Mouse (Mus musculus) CD4-positive, CD25-positive, alpha-beta regulatory T cell, adult 4 months (primary cell): ENCODE data around the gene Klkb1. TPM values are rescaled to one million over a fixed set of nuclear protein-coding genes. Genes with fewer than 3 reads are reported as not detected.
A peak's percentile ranks its signal among the peaks of the same experiment; 100 is the strongest.
"Not testable (repeated sequence)": the region's sequence is repeated elsewhere in the genome, so short reads cannot be mapped to it uniquely, and the experiment has no call there.

Experiments used
- ATAC-seq: one replicate; pipeline ENCODE4 v1.8.0; 2017
- polyA plus RNA-seq, 2 experiments: library from polyadenylated mRNA; unstranded; fragments of 100-300 nt; shearing (Covaris generic); gene quantifications; one replicate each; pipeline ENCODE4 v1.2.1; 2017

Gene Klkb1
- polyA plus RNA-seq: under 1 TPM in 1 of 2 experiments, not detected in 1; 0.43 TPM

GRCm38 (mm10) chr8:45294687-45295086, at the start of gene Klkb1:
Klkb1 (minus strand) TSS chr8:45294859.
- no peak for ATAC-seq

- ATAC-seq: no peak
Measured at GRCm38 (mm10) chr8:45344298-45344697, 49.6 kb upstream of the Klkb1 start.

- ATAC-seq: no peak
Measured at GRCm38 (mm10) chr8:45341630-45342628, 47.3 kb upstream of the Klkb1 start.

- no peak for ATAC-seq
Measured at GRCm38 (mm10) chr8:45333493-45333892, 38.8 kb upstream of the Klkb1 start.

GRCm38 (mm10) chr8:45332685-45333409, 38.2 kb upstream of the Klkb1 start, which contains the start of gene Cyp4v3:
Cyp4v3 (minus strand) TSS chr8:45333216.
- ATAC-seq: peak; percentile 96

GRCm38 (mm10) chr8:45330856-45331255, 36.2 kb upstream of the Klkb1 start:
- no peak for ATAC-seq

GRCm38 (mm10) chr8:45329206-45329980, 34.7 kb upstream of the Klkb1 start:
- no peak for ATAC-seq

- ATAC-seq: not testable (repeated sequence)
Measured at GRCm38 (mm10) chr8:45327076-45327475, 32.4 kb upstream of the Klkb1 start.

GRCm38 (mm10) chr8:45324151-45324550, 29.5 kb upstream of the Klkb1 start:
- ATAC-seq: no peak

- ATAC-seq: no peak
Measured at GRCm38 (mm10) chr8:45321365-45321764, 26.7 kb upstream of the Klkb1 start.

- ATAC-seq: no peak
Measured at GRCm38 (mm10) chr8:45320930-45321329, 26.3 kb upstream of the Klkb1 start.

GRCm38 (mm10) chr8:45310967-45311366, 16.3 kb upstream of the Klkb1 start:
- no peak for ATAC-seq

GRCm38 (mm10) chr8:45308366-45308765, 13.7 kb upstream of the Klkb1 start, which contains the start of gene Gm45753:
Gm45753 (minus strand) TSS chr8:45308466.
- ATAC-seq: no peak

- no peak for ATAC-seq
Measured at GRCm38 (mm10) chr8:45305479-45305878, 10.8 kb upstream of the Klkb1 start.

GRCm38 (mm10) chr8:45304354-45304753, 9.7 kb upstream of the Klkb1 start:
- ATAC-seq: no peak

- no peak for ATAC-seq
Measured at GRCm38 (mm10) chr8:45302390-45302789, 7.7 kb upstream of the Klkb1 start.

- ATAC-seq: no peak
Measured at GRCm38 (mm10) chr8:45295276-45295675, 617 bp upstream of the Klkb1 start.

- no peak for ATAC-seq
Measured at GRCm38 (mm10) chr8:45291790-45292189, 2.9 kb downstream of the Klkb1 start.

- ATAC-seq: no peak
Measured at GRCm38 (mm10) chr8:45281630-45282029, 13.0 kb downstream of the Klkb1 start.

GRCm38 (mm10) chr8:45277453-45277852, 17.2 kb downstream of the Klkb1 start:
- ATAC-seq: no peak

- no peak for ATAC-seq
Measured at GRCm38 (mm10) chr8:45274317-45274716, 20.3 kb downstream of the Klkb1 start.

- ATAC-seq: no peak
Measured at GRCm38 (mm10) chr8:45269056-45269455, 25.6 kb downstream of the Klkb1 start.
